Mouse (Mus musculus): ENCODE results near the gene Shc4.

DNA sequence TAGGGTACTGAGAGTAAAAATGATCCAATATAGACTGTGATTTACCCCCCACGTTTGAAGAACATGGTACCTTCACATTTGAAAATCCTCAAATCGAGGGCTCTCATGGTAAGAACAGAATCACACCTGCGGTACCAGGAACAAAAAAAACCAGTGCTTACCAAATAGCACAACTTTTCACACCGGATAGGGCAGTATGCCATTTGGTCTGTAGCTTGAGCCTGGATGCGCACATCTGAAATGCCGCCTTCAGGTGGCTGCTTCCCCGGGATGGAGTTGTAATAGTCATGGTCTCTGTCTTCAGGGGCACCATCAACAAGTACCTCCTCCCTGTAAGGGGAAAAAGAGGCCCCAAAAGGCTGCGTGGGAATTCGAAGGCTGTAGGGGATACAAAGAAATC is 68.6 kb downstream of the Shc4 start:
- TF ChIP-seq MAFK (IDR thresholded peaks at IDR 0.05; ENCODE audit: insufficient read depth, low read depth, low read length) (no peak), CHD2 (IDR thresholded peaks at IDR 0.05; ENCODE audit: low read depth, low read length) (no peak)

Data from ES-E14 (cell line).